Mouse (Mus musculus): ENCODE results near the gene Zfp687. TPM values are rescaled to one million over a fixed set of nuclear protein-coding genes. Genes with fewer than 3 reads are reported as not detected.

Zfp687 gene
- polyA plus RNA-seq, 1 experiment = 40.9 TPM

GRCm38 (mm10) chr3:94996946-94997345, 18.3 kb downstream of the Zfp687 start:
- peak; percentile 72 to 82 for DNase-seq
- Histone ChIP-seq H3K4me3 (replicated peaks; ENCODE audit: insufficient read depth, low read depth, low read length) (no peak overlapping the region), H3K4me1 (ENCODE audit: control insufficient read depth, insufficient read depth, low read length) (no peaks in the 10 kb centered on the region), H3K27ac (ENCODE audit: insufficient read depth, low read length) (no peak overlapping the region), H3K27me3 (ENCODE audit: control insufficient read depth, insufficient read depth, low read length) (no peaks in the 10 kb centered on the region)
- 30% methylated on average over 2 of the region's 2 CpGs for WGBS
- TF ChIP-seq CTCF (IDR thresholded peaks at IDR 0.05; ENCODE audit: borderline replicate concordance, insufficient read depth, low read depth, low read length) (peak; percentile 74; the same call in 1 of the 2 replicates), POLR2A (IDR thresholded peaks at IDR 0.05; ENCODE audit: borderline replicate concordance, insufficient read depth, low read length) (no peak)

DNA sequence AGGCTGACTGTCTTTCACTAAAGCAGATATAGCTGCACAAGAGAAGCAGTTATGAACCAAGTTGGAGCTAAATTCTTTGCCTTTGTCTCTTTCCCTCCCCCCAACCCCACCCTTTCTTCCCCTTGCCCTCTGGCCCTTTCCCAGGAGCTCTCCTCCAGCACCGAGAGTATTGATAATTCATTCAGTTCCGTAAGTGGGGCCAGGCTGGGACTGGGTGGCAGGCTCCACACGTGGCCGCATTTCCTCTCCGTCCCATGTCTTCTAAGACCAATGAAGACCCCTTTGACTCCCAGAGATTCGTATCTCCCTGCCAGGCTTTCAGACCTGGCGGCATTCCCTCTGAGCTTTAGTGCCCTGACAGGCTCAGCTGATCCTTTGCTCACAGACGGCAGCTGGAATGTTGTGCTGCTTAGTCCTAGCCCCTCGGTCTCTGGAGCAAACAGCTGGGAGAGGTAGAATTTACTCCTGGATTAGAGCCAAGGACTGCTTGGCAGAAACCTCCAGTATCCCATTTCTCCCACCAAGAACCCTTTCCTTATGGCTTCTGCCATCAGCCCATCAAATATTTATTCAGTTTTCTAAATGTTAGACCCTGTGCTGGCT, 26.0 kb downstream of the Zfp687 start:
- no peaks in the 10 kb centered on the region for H3K27me3 ChIP-seq (ENCODE audit: control insufficient read depth, insufficient read depth, low read length)
- no peaks in the 10 kb centered on the region for H3K4me1 ChIP-seq (ENCODE audit: control insufficient read depth, insufficient read depth, low read length)
- TF ChIP-seq CTCF (IDR thresholded peaks at IDR 0.05; ENCODE audit: borderline replicate concordance, insufficient read depth, low read depth, low read length) (no peak), POLR2A (IDR thresholded peaks at IDR 0.05; ENCODE audit: borderline replicate concordance, insufficient read depth, low read length) (no peak)
- no peak overlapping the region for H3K4me3 ChIP-seq (replicated peaks; ENCODE audit: insufficient read depth, low read depth, low read length)
- 27% methylated on average over 9 of the region's 9 CpGs for WGBS
- H3K27ac ChIP-seq (ENCODE audit: insufficient read depth, low read length) = no peak overlapping the region
- no peak for DNase-seq

GRCm38 (mm10) chr3:94987578-94987977, 27.7 kb downstream of the Zfp687 start:
- Histone ChIP-seq H3K4me3 (replicated peaks; ENCODE audit: insufficient read depth, low read depth, low read length) (no peak overlapping the region), H3K27ac (ENCODE audit: insufficient read depth, low read length) (no peak overlapping the region), H3K27me3 (ENCODE audit: control insufficient read depth, insufficient read depth, low read length) (no peaks in the 10 kb centered on the region), H3K4me1 (ENCODE audit: control insufficient read depth, insufficient read depth, low read length) (no peaks in the 10 kb centered on the region)
- peak in 1 of 2 experiments; percentile 37 for DNase-seq
- no peak for TF ChIP-seq CTCF (IDR thresholded peaks at IDR 0.05; ENCODE audit: borderline replicate concordance, insufficient read depth, low read depth, low read length)
- TF ChIP-seq POLR2A (IDR thresholded peaks at IDR 0.05; ENCODE audit: borderline replicate concordance, insufficient read depth, low read length) = no peak

DNA sequence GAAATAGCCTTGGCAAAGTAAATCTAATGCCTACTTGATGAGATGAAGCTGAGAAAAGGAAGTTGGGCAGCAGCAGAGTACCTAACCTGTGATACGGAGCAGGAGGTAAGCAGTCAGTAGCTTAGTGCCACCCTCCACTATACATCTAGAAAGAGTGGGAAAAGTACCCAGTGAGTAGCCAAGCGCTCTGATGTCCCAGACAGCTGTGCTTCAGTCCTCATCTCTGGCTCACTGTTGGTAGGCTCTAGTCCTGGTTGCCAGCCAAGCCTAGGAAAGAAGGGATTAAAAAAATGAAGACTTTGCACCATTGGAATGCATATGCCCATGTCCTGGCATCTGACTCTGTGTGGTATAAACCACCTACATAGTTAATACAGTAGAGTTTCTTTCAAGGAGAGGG, 29.7 kb downstream of the Zfp687 start:
- H3K4me1 ChIP-seq (ENCODE audit: control insufficient read depth, insufficient read depth, low read length) = no peaks in the 10 kb centered on the region
- TF ChIP-seq CTCF (IDR thresholded peaks at IDR 0.05; ENCODE audit: borderline replicate concordance, insufficient read depth, low read depth, low read length) = no peak
- TF ChIP-seq POLR2A (IDR thresholded peaks at IDR 0.05; ENCODE audit: borderline replicate concordance, insufficient read depth, low read length) = no peak
- 71% methylated on average over 2 of the region's 2 CpGs for WGBS
- H3K27me3 ChIP-seq (ENCODE audit: control insufficient read depth, insufficient read depth, low read length) = no peaks in the 10 kb centered on the region
- H3K4me3 ChIP-seq (replicated peaks; ENCODE audit: insufficient read depth, low read depth, low read length) = no peak overlapping the region
- DNase-seq = no peak
- no peak overlapping the region for H3K27ac ChIP-seq (ENCODE audit: insufficient read depth, low read length)

DNA sequence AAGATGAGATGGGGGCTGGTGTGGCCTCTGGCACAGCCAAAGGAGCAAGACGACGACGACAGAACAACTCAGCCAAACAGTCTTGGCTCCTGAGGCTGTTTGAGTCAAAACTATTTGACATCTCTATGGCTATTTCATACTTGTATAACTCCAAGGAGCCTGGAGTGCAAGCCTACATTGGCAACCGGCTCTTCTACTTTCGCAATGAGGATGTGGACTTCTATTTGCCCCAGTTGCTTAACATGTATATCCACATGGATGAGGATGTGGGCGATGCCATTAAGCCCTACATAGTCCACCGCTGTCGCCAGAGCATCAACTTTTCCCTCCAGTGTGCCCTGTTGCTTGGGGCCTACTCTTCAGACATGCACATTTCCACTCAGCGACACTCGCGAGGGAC, 30.9 kb downstream of the Zfp687 start:
- Histone ChIP-seq H3K27ac (ENCODE audit: insufficient read depth, low read length) (no peak overlapping the region), H3K4me1 (ENCODE audit: control insufficient read depth, insufficient read depth, low read length) (no peaks in the 10 kb centered on the region), H3K4me3 (replicated peaks; ENCODE audit: insufficient read depth, low read depth, low read length) (no peak overlapping the region), H3K27me3 (ENCODE audit: control insufficient read depth, insufficient read depth, low read length) (no peaks in the 10 kb centered on the region)
- no peak for DNase-seq
- no peak for TF ChIP-seq POLR2A (IDR thresholded peaks at IDR 0.05; ENCODE audit: borderline replicate concordance, insufficient read depth, low read length)
- no peak for TF ChIP-seq CTCF (IDR thresholded peaks at IDR 0.05; ENCODE audit: borderline replicate concordance, insufficient read depth, low read depth, low read length)
- WGBS = 82% methylated on average over 11 of the region's 11 CpGs

DNA sequence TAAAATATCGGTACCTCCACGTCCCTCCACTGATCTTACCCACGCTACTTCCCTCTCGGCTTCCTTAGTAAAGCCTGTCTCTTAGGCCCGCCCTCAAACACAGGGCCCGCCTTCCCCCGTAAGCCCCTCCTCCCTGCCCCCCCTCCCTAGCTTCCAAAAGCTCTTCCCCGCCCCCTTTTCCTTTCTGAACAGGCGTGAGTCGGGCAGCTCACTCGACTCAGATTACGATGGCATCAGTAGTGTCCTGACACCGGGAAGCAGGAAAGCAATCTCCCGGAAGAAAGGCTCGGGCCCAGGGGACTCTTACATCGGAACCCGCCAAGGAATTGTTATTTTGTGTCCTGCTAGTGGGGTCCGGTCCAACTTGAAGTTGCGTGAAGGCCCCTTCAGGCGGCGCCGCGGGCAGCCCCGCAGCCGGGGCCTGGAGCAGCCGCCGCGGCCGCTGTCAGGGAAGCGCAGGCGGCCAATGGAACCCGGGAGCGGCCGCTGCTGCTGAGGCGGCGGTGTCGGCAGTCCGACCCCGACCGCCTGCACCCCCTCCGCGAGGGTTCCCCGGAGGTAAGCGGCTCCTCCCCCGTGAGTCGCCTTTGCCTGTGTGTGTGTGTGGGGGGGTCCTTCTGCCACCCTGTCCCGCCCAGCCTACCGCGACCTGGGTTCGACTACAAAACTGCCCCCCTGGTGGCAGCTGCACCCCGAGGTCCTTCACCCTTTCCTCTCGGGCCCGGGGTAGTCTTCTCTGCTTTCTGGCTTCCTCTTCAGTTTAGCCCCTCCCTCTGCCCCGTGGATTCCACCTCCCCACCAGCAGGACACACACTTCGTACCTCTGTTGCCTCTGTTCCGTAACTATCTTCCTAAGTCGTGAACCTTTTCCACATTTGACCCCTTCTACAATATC, 40.5 kb downstream of the Zfp687 start, which contains the start of gene Pi4kb:
TSS of gene Pi4kb (plus strand) at position 204 of the 895 bp plus-strand sequence.
- Histone ChIP-seq H3K4me3 (replicated peaks; ENCODE audit: insufficient read depth, low read depth, low read length) (peak within 1 kb of the TSS; percentile 99), H3K4me1 (ENCODE audit: control insufficient read depth, insufficient read depth, low read length) (no peaks in the 10 kb centered on the region; the same call in 1 of the 2 replicates), H3K27ac (ENCODE audit: insufficient read depth, low read length) (peak within 1 kb of the TSS; percentile 96), H3K27me3 (ENCODE audit: control insufficient read depth, insufficient read depth, low read length) (no peaks in the 10 kb centered on the region)
- under 1% methylated on average over 57 of the region's 57 CpGs for WGBS
- TF ChIP-seq CTCF (IDR thresholded peaks at IDR 0.05; ENCODE audit: borderline replicate concordance, insufficient read depth, low read depth, low read length) = no peak
- TF ChIP-seq POLR2A (IDR thresholded peaks at IDR 0.05; ENCODE audit: borderline replicate concordance, insufficient read depth, low read length) = peak; percentile 59; the same call in 1 of the 2 replicates
- DNase-seq = peak; percentile 85 to 89

GRCm38 (mm10) chr3:94974026-94974527, 41.2 kb downstream of the Zfp687 start:
- peak overlapping the region; percentile 99 for H3K4me3 ChIP-seq (replicated peaks; ENCODE audit: insufficient read depth, low read depth, low read length)
- H3K4me1 ChIP-seq (ENCODE audit: control insufficient read depth, insufficient read depth, low read length) = no peaks in the 10 kb centered on the region; the same call in 1 of the 2 replicates
- TF ChIP-seq CTCF (IDR thresholded peaks at IDR 0.05; ENCODE audit: borderline replicate concordance, insufficient read depth, low read depth, low read length) (no peak), POLR2A (IDR thresholded peaks at IDR 0.05; ENCODE audit: borderline replicate concordance, insufficient read depth, low read length) (no peak)
- 14% methylated on average over 9 of the region's 9 CpGs for whole genome bisulfite sequencing
- no peaks in the 10 kb centered on the region for H3K27me3 ChIP-seq (ENCODE audit: control insufficient read depth, insufficient read depth, low read length)
- DNase-seq = peak in 1 of 2 experiments; percentile 40
- peak overlapping the region; percentile 45; the same call in 1 of the 2 replicates for H3K27ac ChIP-seq (ENCODE audit: insufficient read depth, low read length)

Measured in cerebellum, adult 2 months (tissue).